Mouse (Mus musculus): ENCODE results near the gene Uqcc3. TPM values are rescaled to one million over a fixed set of nuclear protein-coding genes. Genes with fewer than 3 reads are reported as not detected.

The Uqcc3 gene
- total RNA-seq (2017) = 117 and 118 TPM in 2 replicates

- peak; percentile 99 for ATAC-seq (replicated peaks in 1 of 2; ENCODE audit: insufficient read depth in 1 of 2, low FRiP score in 2 of 2, low TSS enrichment in 1 of 2, low read depth in 1 of 2, poor library complexity in 2 of 2, severe bottlenecking in 2 of 2)
Measured at GRCm38 (mm10) chr19:8880311-8881033, at the start of gene Uqcc3. Gene Uqcc3, minus strand, starts transcription at chr19:8880923.

GRCm38 (mm10) chr19:8930117-8930516, 49.4 kb upstream of the Uqcc3 start:
- no peak for ATAC-seq (replicated peaks in 1 of 2; ENCODE audit: insufficient read depth in 1 of 2, low FRiP score in 2 of 2, low TSS enrichment in 1 of 2, low read depth in 1 of 2, poor library complexity in 2 of 2, severe bottlenecking in 2 of 2)

GRCm38 (mm10) chr19:8929224-8930088, 48.7 kb upstream of the Uqcc3 start, which contains the start of the genes Rom1 and Eml3:
Gene Rom1, minus strand, starts transcription at chr19:8929356.
Gene Eml3, plus strand, starts transcription at chr19:8929552.
- ATAC-seq (replicated peaks in 1 of 2; ENCODE audit: insufficient read depth in 1 of 2, low FRiP score in 2 of 2, low TSS enrichment in 1 of 2, low read depth in 1 of 2, poor library complexity in 2 of 2, severe bottlenecking in 2 of 2) = peak; percentile 65 to 76

GRCm38 (mm10) chr19:8928689-8929223, 48.0 kb upstream of the Uqcc3 start:
- peak; percentile 20 to 49; a peak in 3 of 4 replicates for ATAC-seq (replicated peaks in 1 of 2; ENCODE audit: insufficient read depth in 1 of 2, low FRiP score in 2 of 2, low TSS enrichment in 1 of 2, low read depth in 1 of 2, poor library complexity in 2 of 2, severe bottlenecking in 2 of 2)

DNA sequence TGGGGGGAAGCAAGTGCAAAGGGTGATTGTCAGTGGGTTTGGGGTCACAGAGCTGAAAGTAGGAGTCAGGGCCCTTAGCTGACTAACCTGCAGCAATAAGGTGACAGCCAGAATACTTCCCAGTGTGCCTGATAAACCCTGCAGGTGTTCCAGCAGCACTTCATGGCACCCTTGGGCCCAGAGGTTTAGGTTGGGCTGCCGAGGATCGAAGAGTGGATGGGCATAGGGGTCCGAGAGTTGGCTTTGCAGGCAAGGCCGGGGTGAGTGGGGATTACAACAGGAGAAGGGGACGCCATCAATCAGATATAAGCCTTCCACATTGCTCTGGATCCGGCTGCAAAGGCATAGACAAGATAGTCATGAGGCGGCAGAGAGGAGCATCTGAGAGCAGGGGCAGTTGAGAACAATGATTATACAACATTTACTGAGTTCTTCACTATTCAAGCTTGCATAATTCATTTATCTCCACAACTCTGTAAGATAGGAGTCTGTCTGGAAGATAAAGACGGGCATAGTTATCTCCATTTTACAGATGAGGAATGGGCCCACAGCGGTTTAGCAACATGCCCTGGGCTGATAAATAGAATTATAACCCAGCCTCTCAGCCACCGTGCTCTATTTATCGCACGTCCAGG, 47.3 kb upstream of the Uqcc3 start:
- no peak for ATAC-seq (replicated peaks in 1 of 2; ENCODE audit: insufficient read depth in 1 of 2, low FRiP score in 2 of 2, low TSS enrichment in 1 of 2, low read depth in 1 of 2, poor library complexity in 2 of 2, severe bottlenecking in 2 of 2)

- no peak for ATAC-seq (replicated peaks in 1 of 2; ENCODE audit: insufficient read depth in 1 of 2, low FRiP score in 2 of 2, low TSS enrichment in 1 of 2, low read depth in 1 of 2, poor library complexity in 2 of 2, severe bottlenecking in 2 of 2)
Measured at GRCm38 (mm10) chr19:8926766-8927165, 46.0 kb upstream of the Uqcc3 start.

DNA sequence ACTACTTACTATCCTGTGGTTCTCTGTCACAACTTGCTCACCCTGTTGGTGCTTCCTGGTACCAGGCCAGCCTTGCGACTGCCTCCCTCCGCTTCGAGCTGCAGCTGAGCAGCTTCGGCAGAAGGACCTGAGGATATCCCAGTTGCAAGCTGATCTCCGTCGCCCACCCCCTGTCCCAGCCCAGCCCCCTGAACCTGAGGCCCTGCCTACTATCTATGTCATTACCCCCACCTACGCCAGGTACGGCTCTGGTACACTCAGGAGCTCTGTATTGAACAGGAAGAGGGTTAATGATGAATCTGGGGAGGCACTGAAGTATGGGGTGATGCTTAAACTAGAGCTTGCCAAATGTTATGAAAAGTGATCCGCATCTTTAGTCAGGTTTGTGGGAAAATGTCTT, 41.0 kb upstream of the Uqcc3 start:
- ATAC-seq (replicated peaks in 1 of 2; ENCODE audit: insufficient read depth in 1 of 2, low FRiP score in 2 of 2, low TSS enrichment in 1 of 2, low read depth in 1 of 2, poor library complexity in 2 of 2, severe bottlenecking in 2 of 2) = no peak

GRCm38 (mm10) chr19:8920836-8921291, 40.1 kb upstream of the Uqcc3 start:
- ATAC-seq (replicated peaks in 1 of 2; ENCODE audit: insufficient read depth in 1 of 2, low FRiP score in 2 of 2, low TSS enrichment in 1 of 2, low read depth in 1 of 2, poor library complexity in 2 of 2, severe bottlenecking in 2 of 2) = 0 out of 4 replicates have a peak, but pooled peaks of 1 of the 2 experiments have one; percentile 10

GRCm38 (mm10) chr19:8920073-8920736, 39.5 kb upstream of the Uqcc3 start, which contains the start of gene B3gat3:
Gene B3gat3, plus strand, starts transcription at chr19:8920374.
- peak; percentile 82 to 83 for ATAC-seq (replicated peaks in 1 of 2; ENCODE audit: insufficient read depth in 1 of 2, low FRiP score in 2 of 2, low TSS enrichment in 1 of 2, low read depth in 1 of 2, poor library complexity in 2 of 2, severe bottlenecking in 2 of 2)

DNA sequence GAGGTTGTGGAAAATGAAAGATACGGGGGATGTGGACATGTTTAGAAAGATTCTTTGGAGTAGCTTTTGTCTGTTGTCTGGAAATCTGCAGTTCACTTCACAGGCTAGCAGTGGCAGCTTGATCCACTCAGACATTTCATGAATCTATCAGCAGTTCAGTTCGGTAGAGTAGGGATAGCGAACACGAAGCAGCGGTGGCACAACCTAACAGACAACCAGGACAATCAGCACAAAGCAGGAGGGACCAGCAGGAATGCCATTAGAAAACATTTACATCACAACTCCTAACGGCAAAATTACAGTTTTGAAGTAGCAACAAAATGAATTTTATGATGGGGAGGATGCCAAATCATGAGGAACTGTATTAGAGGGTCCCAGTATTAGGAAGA, 39.0 kb upstream of the Uqcc3 start:
- ATAC-seq (replicated peaks in 1 of 2; ENCODE audit: insufficient read depth in 1 of 2, low FRiP score in 2 of 2, low TSS enrichment in 1 of 2, low read depth in 1 of 2, poor library complexity in 2 of 2, severe bottlenecking in 2 of 2) = no peak

GRCm38 (mm10) chr19:8919000-8919399, 38.3 kb upstream of the Uqcc3 start:
- no peak for ATAC-seq (replicated peaks in 1 of 2; ENCODE audit: insufficient read depth in 1 of 2, low FRiP score in 2 of 2, low TSS enrichment in 1 of 2, low read depth in 1 of 2, poor library complexity in 2 of 2, severe bottlenecking in 2 of 2)

DNA sequence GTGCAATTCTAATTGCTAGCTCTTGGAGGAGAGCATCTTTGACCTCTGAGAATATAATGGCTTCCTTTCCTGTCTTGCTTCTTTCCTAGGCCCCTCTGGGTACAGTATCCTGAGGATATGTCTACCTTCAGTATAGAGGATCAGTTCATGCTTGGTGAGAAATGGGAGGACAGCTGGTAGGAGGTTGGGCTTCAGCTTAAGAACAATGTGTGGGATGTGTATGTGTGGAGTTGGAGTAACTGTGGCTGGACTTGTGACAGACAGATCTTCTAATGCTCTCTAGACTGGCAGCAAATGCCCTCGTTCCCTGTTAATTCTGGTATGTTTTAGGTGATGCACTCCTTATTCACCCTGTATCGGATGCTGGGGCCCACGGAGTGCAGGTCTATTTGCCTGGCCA, 33.5 kb upstream of the Uqcc3 start:
- ATAC-seq (replicated peaks in 1 of 2; ENCODE audit: insufficient read depth in 1 of 2, low FRiP score in 2 of 2, low TSS enrichment in 1 of 2, low read depth in 1 of 2, poor library complexity in 2 of 2, severe bottlenecking in 2 of 2) = no peak

DNA sequence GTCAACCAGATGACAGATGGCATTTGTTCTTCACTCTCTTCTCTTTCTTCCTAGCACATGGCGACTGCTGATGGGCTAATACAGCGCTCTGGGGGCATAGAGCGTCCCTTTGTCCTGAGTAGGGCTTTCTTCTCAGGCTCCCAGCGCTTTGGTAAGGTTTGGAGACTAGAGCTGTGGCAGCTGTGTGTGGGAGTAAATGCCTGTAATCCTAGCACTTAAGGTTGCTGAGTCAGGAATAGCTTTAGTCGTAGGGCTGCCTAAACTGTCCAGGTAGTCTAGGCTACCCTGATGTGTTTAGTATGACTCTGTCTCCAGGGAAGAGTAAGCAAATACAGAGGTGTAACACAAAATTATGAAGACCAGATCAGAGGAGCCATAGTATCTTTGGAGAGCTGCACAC, 31.1 kb upstream of the Uqcc3 start:
- ATAC-seq (replicated peaks in 1 of 2; ENCODE audit: insufficient read depth in 1 of 2, low FRiP score in 2 of 2, low TSS enrichment in 1 of 2, low read depth in 1 of 2, poor library complexity in 2 of 2, severe bottlenecking in 2 of 2) = no peak

GRCm38 (mm10) chr19:8908531-8908930, 27.8 kb upstream of the Uqcc3 start:
- no peak for ATAC-seq (replicated peaks in 1 of 2; ENCODE audit: insufficient read depth in 1 of 2, low FRiP score in 2 of 2, low TSS enrichment in 1 of 2, low read depth in 1 of 2, poor library complexity in 2 of 2, severe bottlenecking in 2 of 2)

DNA sequence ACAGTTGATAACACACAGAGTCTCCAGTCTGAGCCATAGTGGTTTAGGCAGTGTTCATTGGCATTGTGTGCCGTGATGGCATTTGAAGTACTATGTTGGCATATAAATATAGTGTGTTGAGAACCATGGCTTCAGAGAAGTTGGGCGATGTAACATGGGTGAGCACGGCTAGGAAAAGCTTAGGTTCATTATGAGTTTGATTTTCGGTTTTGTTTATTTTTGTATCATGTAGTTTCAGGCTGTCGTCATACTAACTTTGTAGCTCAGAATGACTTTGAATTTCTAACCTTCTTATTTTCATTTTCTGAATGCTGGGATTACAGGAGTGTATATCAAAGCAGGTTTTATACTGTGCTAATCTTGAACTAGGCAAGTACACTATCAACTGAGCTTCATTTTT, 22.7 kb upstream of the Uqcc3 start:
- no peak for ATAC-seq (replicated peaks in 1 of 2; ENCODE audit: insufficient read depth in 1 of 2, low FRiP score in 2 of 2, low TSS enrichment in 1 of 2, low read depth in 1 of 2, poor library complexity in 2 of 2, severe bottlenecking in 2 of 2)

GRCm38 (mm10) chr19:8899079-8899478, 18.4 kb upstream of the Uqcc3 start:
- no peak for ATAC-seq (replicated peaks in 1 of 2; ENCODE audit: insufficient read depth in 1 of 2, low FRiP score in 2 of 2, low TSS enrichment in 1 of 2, low read depth in 1 of 2, poor library complexity in 2 of 2, severe bottlenecking in 2 of 2)

DNA sequence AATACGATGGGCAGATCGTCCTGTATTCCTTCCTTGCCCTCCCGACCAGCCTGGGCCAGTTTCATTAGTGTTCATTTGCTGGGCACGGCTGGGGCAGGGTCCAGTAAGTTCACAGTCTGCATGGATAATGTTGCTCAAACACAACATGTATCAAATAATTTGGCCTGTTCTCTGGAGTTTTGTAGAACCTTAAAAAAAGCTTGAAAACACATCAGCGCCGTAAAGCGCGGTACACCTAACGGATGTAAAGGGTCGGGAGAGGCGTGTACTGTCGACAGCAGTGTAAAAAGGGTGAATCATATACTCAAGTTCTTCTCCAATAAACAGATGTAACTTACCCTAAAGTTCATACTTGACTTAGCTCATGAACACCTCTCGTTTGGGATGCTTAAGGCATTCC, 17.9 kb upstream of the Uqcc3 start:
- ATAC-seq (replicated peaks in 1 of 2; ENCODE audit: insufficient read depth in 1 of 2, low FRiP score in 2 of 2, low TSS enrichment in 1 of 2, low read depth in 1 of 2, poor library complexity in 2 of 2, severe bottlenecking in 2 of 2) = no peak

All from hematopoietic stem cell, adult 5-6 weeks (primary cell).